Mouse (Mus musculus): ENCODE data around the gene Snrpb2.
A peak's percentile ranks its signal among the peaks of the same experiment; 100 is the strongest.

Gene Snrpb2

DNA sequence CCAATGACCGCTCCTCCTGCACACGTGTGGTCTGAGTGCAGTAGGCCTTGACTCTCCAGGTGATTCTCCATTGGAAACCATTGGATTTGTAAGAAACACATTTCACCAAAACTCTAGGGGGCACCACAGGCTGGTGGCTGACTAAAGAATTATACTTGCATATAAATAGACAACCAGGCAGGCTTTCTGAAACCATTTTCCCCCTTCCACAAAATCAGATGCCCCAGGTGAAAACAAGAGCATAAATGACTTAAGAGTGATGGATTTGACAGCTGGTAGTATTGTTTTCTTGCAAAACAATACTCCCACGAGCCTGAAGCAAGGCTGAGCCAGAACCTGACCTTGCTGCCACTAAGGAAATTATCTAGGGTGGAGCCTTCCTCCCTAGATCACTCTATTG is 54.6 kb downstream of the Snrpb2 start:
- H3K36me3 ChIP-seq (ENCODE audit: insufficient read depth, low read length): no peaks in the 10 kb centered on the region
- H3K4me1 ChIP-seq (replicated peaks; ENCODE audit: low read depth, low read length): peaks cover 51% of the 10 kb centered on the region
- H3K9me3 ChIP-seq (ENCODE audit: low read length): peaks cover 12% of the 10 kb centered on the region; the same call in 1 of the 2 replicates
- H3K4me3 ChIP-seq (replicated peaks; ENCODE audit: low read length): no peak overlapping the region
- H3K27me3 ChIP-seq (ENCODE audit: insufficient read depth, low read length): no peaks in the 10 kb centered on the region
- peak; percentile 67; the same call in 1 of the 2 replicates for TF ChIP-seq NANOG (IDR thresholded peaks at IDR 0.05; ENCODE audit: borderline replicate concordance, low read length)
- TF ChIP-seq POU5F1 (IDR thresholded peaks at IDR 0.05; ENCODE audit: borderline replicate concordance, low read length): no peak
- TF ChIP-seq CTCF (conservative IDR thresholded peaks at IDR 0.05; ENCODE audit: low read length): peak; percentile 15; the same call in 1 of the 2 replicates

DNA sequence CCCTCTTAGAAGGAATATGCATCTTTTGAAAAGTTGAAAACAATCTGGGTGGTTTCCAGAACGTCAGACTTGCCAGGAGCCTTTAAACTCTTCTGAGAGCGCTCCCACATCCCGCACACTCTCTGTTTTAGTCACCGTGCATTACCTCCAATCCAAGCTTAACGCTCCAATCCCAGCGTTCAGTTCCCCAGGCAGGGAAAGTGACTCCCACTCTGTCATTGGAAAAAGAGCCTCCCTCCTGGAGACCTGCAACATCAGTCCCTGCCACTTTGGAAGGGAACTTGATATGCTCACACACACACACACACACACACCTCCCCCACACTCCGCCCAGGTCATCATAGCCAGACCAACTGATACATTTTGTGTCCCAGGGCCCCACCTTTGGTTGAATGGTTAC is 55.4 kb downstream of the Snrpb2 start:
- Histone ChIP-seq H3K27me3 (ENCODE audit: insufficient read depth, low read length) (no peaks in the 10 kb centered on the region), H3K9me3 (ENCODE audit: low read length) (peaks cover 12% of the 10 kb centered on the region; the same call in 1 of the 2 replicates), H3K36me3 (ENCODE audit: insufficient read depth, low read length) (no peaks in the 10 kb centered on the region), H3K4me3 (replicated peaks; ENCODE audit: low read length) (no peak overlapping the region), H3K4me1 (replicated peaks; ENCODE audit: low read depth, low read length) (peaks cover 56% of the 10 kb centered on the region)
- TF ChIP-seq NANOG (IDR thresholded peaks at IDR 0.05; ENCODE audit: borderline replicate concordance, low read length) (no peak), POU5F1 (IDR thresholded peaks at IDR 0.05; ENCODE audit: borderline replicate concordance, low read length) (no peak), CTCF (conservative IDR thresholded peaks at IDR 0.05; ENCODE audit: low read length) (no peak)
